Mouse (Mus musculus): Measurements from ENCODE around the gene Gm4871. TPM values are rescaled to one million over a fixed set of nuclear protein-coding genes. Genes with fewer than 3 reads are reported as not detected.
"Not testable (repeated sequence)": the region's sequence is repeated elsewhere in the genome, so short reads cannot be mapped to it uniquely, and the experiment has no call there.

Gm4871 gene
- total RNA-seq (2018; cell fraction: chromatin; rRNA removed): not detected
- not detected for total RNA-seq (2018; cell fraction: cytosol; rRNA removed)
- total RNA-seq (2018; cell fraction: nucleus; rRNA removed): not detected
- not detected in 3 replicates for polyA plus RNA-seq (2018)

DNA sequence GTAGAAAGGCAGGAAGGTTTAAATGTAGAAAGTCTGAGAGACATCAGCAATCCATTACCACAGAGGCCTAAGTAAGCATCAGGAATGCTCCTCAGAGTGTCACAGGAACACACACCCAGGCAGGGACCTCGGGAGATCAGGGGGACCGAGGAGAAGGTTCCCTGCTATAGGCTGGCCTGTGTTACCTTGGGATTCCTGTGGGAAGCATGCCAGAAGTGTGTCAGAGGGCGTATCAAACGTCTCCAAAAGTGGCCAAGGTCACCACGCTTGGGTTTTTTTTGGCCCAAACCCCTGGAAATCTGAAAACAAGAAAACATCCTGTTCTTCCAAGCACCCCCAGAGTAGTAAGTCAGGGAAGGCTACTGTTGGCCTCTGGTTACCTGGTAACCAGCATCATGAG, at the start of gene Gm4871:
Gene Gm4871, minus strand, starts transcription at position 364 of the 400 bp plus-strand sequence.
- 78% methylated on average over 2 of the region's 5 CpGs for WGBS (ENCODE audit: missing documents)
- not testable (repeated sequence) for H3K27ac ChIP-seq; H3K36me3 ChIP-seq (ENCODE audit: inconsistent target); H3K4me3 ChIP-seq (ENCODE audit: inconsistent target); H3K79me2 ChIP-seq (ENCODE audit: inconsistent target)

DNA sequence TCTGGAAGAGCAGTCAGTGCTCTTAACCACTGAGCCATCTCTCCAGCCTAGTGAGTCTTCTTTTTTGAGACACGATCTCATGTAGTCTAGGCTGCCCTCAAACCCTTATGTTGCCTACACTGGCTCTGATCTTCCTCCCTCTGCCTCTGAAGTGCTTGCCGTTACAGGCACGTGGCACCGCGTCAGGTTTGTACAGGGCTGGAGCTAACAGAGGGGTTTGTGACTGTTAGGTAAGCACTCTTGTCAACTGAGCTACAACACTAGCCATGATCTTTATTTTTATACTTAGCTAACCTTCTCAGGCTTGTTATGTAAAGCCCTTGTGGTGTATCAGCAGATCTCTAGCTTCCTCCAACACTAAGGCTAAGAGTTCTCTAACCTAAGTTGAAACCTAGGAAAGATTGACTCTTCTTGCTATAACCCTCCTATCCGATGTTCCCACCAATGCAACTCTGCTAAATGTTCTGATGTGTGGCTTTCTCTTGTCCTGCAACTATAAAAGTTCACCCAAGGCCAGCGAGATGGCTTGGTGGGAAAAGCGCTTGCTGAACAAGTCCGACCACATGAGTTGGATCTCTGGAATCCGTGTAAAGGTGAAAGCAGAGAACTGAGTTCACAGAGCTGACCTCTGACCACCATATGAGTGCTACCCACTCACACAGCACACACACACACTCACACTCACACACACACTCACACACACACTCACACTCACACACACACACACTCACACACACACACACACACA, 49.5 kb upstream of the Gm4871 start:
- 90% methylated on average over 10 of the region's 10 CpGs for WGBS (ENCODE audit: missing documents)
- H3K79me2 ChIP-seq (ENCODE audit: inconsistent target): peaks cover 34% of the 10 kb centered on the region
- H3K36me3 ChIP-seq (ENCODE audit: inconsistent target): no peaks in the 10 kb centered on the region
- H3K4me3 ChIP-seq (ENCODE audit: inconsistent target): no peak overlapping the region
- no peak overlapping the region for H3K27ac ChIP-seq

DNA sequence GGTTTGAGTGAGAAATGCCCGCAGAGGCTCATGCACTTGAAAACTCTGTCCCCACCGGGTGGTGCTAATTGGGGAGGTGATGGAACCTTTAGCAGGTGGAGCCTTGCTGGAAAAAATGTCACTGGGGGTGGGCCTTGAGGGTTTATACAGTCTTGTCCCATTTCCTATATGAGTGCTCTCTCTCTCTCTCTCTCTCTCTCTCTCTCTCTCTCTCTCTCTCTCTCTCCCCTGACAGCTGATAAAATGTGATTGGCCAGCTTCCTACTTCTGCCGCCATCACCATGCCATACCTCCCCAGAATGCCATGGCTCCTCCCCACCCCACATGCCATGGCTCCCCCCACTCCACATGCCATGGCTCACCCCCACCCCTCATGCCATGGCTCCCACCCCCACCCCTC, 42.5 kb upstream of the Gm4871 start:
- H3K36me3 ChIP-seq (ENCODE audit: inconsistent target): no peaks in the 10 kb centered on the region
- no peaks in the 10 kb centered on the region for H3K79me2 ChIP-seq (ENCODE audit: inconsistent target)
- 37% methylated on average over 3 of the region's 3 CpGs for WGBS (ENCODE audit: missing documents)
- no peak overlapping the region for H3K4me3 ChIP-seq (ENCODE audit: inconsistent target)
- H3K27ac ChIP-seq: no peak overlapping the region

DNA sequence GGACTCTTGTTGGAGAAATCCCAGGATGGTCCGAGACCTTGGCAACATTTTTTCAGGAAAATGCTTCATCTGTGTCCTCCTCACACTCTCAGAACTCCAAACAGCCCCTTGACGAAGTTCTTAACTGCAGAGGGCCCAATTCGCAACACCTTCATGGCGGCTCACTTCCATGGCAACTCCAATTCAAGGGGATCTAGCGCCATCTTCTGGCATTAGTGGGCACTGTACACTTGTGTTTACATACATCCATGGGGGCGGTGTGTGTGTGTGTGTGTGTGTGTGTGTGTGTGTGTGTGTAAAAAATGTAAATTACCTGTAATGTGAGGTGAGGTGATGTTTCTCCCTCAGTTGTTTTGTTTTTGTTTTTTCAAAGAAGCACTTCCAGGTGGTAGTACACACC, 38.8 kb upstream of the Gm4871 start:
- Histone ChIP-seq H3K27ac (no peak overlapping the region), H3K36me3 (ENCODE audit: inconsistent target) (no peaks in the 10 kb centered on the region), H3K79me2 (ENCODE audit: inconsistent target) (no peaks in the 10 kb centered on the region), H3K4me3 (ENCODE audit: inconsistent target) (no peak overlapping the region)
- WGBS (ENCODE audit: missing documents): 70% methylated on average over 6 of the region's 6 CpGs

DNA sequence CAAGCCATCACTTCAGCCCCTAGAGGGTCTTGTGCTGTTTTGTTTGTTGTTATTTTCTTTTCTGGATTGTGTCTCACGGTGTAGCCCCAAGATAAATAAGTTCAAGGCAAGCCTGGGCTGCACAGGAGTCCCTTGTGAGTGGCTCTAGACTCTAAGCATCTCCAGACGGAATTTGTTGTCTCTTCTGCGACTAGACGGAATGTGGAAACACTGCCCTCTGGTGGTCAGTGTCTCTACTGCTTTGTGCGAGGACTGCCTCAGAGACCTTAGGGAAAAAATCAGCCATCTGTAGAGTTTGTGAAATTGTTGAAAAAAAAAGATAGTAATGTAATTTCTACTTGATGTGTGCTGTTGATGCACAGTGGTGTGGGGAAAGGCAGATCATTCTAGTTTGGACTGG, 37.2 kb upstream of the Gm4871 start:
- 2% methylated on average over 5 of the region's 5 CpGs for WGBS (ENCODE audit: missing documents)
- no peaks in the 10 kb centered on the region for H3K79me2 ChIP-seq (ENCODE audit: inconsistent target)

DNA sequence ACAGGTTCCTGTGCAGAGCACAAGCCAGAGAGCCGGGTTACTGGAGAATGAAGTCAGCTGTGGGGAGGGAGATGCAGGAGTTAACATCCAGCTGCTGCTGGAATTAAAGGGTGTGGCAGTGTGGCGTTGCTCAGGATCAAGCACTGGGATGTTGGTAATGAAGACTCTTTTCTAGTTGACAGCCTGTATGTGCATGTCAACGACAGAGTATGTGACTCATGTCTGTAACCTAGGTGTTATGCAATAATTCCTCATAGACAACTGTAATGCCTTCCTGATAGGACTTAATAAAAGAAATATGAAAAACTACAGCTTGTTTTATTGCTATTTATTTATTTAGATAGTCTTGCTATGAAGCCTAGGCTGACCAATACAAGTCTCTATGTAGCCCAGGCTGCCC, 36.3 kb upstream of the Gm4871 start:
- WGBS (ENCODE audit: missing documents): 50% methylated on average over 3 of the region's 3 CpGs
- Histone ChIP-seq H3K27ac (no peak overlapping the region), H3K79me2 (ENCODE audit: inconsistent target) (no peaks in the 10 kb centered on the region), H3K4me3 (ENCODE audit: inconsistent target) (no peak overlapping the region), H3K36me3 (ENCODE audit: inconsistent target) (no peaks in the 10 kb centered on the region)

More for the DNA sequence above, 37.2 kb upstream of the Gm4871 start:
- no peaks in the 10 kb centered on the region for H3K36me3 ChIP-seq (ENCODE audit: inconsistent target)
- no peak overlapping the region for H3K27ac ChIP-seq
- H3K4me3 ChIP-seq (ENCODE audit: inconsistent target): no peak overlapping the region

DNA sequence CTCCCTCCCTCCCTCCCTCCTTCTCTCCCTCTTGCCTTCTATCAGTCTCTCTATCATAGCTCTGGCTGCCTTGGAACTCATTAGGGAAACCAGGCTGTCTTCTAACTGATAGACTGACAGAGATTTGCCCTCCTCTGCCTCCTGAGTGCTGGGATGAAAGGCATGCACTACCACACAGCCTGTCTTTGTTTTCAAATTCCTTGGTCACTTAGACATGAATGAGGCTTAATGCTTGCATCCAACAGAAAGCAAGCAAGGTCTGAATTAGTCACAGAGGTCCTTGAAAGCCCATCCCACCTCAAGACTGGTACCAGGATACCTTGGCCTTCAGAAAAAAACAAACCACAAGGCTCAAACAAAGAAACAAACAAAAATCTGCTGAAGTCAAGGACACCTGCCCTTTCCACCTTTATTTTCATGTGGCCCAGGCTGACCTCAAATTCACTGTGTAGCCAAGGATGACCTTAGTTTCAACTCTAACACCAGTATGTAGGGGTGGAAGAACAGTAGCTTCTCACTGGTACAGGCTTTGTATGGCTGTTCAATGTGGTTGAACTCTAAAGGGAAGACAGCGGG, 32.3 kb upstream of the Gm4871 start:
- no peaks in the 10 kb centered on the region for H3K36me3 ChIP-seq (ENCODE audit: inconsistent target)
- H3K79me2 ChIP-seq (ENCODE audit: inconsistent target): no peaks in the 10 kb centered on the region
- WGBS (ENCODE audit: missing documents): 91% methylated on average over 1 of the region's 1 CpGs
- no peak overlapping the region for H3K27ac ChIP-seq
- H3K4me3 ChIP-seq (ENCODE audit: inconsistent target): no peak overlapping the region

DNA sequence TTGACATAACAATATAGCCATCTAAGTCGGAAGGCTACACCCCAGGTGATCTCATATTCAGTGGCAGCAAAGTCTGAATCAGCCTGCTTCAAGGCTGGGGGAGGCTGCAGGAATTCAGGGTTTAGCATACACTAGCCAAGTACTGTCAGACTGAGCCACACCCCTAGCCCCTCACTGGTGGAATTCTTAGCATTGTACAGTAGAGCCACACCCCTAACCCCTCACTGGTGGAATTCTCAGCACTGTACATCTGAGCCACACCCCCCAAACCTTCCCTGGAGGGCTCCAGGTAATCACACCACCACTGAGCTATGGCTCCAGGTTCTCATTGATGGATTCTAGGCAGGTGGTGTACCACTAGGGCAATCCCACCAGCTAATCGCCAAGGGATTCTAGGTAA, 27.0 kb upstream of the Gm4871 start:
- no peaks in the 10 kb centered on the region for H3K79me2 ChIP-seq (ENCODE audit: inconsistent target)
- 100% methylated on average over 2 of the region's 2 CpGs for WGBS (ENCODE audit: missing documents)
- H3K36me3 ChIP-seq (ENCODE audit: inconsistent target): no peaks in the 10 kb centered on the region
- no peak overlapping the region for H3K4me3 ChIP-seq (ENCODE audit: inconsistent target)
- H3K27ac ChIP-seq: no peak overlapping the region

DNA sequence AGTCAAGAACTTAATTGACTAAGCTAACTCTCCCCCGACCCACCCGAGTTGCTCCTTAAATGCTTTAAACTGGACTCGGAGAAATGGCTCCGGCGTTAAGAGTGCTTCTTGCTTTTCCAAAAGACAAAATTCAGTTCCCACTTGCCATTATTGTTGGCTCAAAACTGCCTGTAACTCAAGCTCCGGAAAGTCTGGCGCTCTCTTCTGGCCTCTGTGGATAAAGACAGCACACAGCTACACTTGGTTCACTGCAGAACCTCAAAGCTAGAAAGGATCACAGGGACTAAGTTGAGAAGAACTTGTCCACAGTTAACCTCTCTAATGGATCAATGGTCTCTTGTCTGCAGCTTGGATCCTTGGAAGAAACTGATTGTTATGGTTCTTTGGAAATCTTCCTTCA, 26.2 kb upstream of the Gm4871 start:
- no peaks in the 10 kb centered on the region for H3K36me3 ChIP-seq (ENCODE audit: inconsistent target)
- H3K79me2 ChIP-seq (ENCODE audit: inconsistent target): no peaks in the 10 kb centered on the region
- H3K27ac ChIP-seq: no peak overlapping the region
- 98% methylated on average over 7 of the region's 7 CpGs for WGBS (ENCODE audit: missing documents)
- H3K4me3 ChIP-seq (ENCODE audit: inconsistent target): no peak overlapping the region

DNA sequence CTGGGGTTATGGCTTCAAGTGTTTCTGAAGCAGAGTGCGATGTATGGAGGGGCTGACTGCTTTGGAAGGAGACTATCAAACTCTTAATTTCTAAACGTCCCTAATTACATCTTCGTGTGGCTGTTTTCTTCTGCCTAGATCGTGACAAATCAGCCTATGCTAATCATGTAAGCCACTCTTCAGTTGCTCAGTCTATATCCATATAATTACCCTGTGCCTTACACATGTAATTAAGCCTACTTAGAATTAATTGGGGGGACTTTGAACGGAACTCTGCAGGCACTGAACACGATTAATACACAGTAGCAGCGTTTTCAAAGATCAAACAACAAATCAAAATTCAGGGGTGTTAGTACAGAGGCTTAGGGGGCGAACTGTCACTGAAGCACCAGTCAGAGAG, 25.4 kb upstream of the Gm4871 start:
- no peak overlapping the region for H3K4me3 ChIP-seq (ENCODE audit: inconsistent target)
- H3K36me3 ChIP-seq (ENCODE audit: inconsistent target): no peaks in the 10 kb centered on the region
- WGBS (ENCODE audit: missing documents): 94% methylated on average over 8 of the region's 8 CpGs
- H3K79me2 ChIP-seq (ENCODE audit: inconsistent target): no peaks in the 10 kb centered on the region
- no peak overlapping the region for H3K27ac ChIP-seq

DNA sequence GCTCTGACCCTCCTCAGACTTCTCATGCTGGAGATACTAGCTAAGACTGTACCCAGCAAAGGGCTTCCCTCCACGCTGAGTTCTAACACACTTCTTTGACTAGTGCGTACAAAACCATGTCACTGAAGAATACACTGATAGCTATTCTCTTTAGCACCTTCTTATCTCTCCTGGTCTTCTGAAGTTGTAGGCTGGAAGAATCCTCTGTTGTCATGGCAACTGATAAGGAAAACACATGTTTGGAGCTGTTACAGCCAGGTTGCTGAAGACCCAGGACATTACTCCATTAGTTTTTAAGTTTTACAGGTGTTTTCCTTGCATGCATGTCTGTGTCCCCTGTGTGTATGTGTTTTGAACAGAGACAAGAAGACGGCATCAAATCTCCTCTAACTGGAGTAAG, 21.6 kb upstream of the Gm4871 start:
- H3K4me3 ChIP-seq (ENCODE audit: inconsistent target); H3K36me3 ChIP-seq (ENCODE audit: inconsistent target); H3K79me2 ChIP-seq (ENCODE audit: inconsistent target); H3K27ac ChIP-seq: not testable (repeated sequence)
- 90% methylated on average over 3 of the region's 3 CpGs for WGBS (ENCODE audit: missing documents)

DNA sequence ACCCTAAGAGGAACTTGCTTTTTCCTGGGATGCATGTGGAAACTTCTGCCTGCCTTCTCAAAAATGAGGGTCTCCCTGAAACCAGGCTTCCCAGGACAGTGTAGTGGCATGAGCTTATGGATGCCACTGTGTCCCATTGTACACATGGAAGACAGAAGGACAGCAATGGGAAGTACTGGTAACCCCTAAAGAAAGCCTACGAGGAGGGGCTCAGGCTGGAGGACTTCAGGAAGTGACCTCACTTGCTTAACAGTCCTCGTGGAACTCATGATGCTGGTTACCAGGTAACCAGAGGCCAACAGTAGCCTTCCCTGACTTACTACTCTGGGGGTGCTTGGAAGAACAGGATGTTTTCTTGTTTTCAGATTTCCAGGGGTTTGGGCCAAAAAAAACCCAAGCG, 10.1 kb upstream of the Gm4871 start, which contains the start of gene 1700018F24Rik:
Gene 1700018F24Rik, plus strand, starts transcription at position 301 of the 400 bp plus-strand sequence.
- H3K36me3 ChIP-seq (ENCODE audit: inconsistent target); H3K27ac ChIP-seq; H3K4me3 ChIP-seq (ENCODE audit: inconsistent target); H3K79me2 ChIP-seq (ENCODE audit: inconsistent target): not testable (repeated sequence)
- 19% methylated on average over 2 of the region's 3 CpGs for WGBS (ENCODE audit: missing documents)

DNA sequence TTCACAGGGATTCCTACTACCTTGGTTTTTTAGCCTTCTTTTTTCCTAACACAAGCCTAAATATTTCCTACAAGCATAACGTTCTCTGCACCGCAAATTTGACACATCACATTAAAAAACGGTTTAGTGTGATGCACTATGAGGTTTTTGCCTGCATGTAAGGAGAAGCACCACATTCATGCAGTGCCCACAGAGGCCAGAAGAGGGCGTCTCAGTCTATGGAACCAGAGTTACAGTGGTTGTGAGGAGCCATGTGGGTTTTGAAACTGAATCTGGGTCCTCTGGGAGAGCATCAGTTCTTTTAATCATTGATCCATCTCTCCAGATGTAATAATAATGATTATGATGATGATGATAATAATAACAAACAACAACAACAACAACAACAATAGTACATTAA, 9.1 kb upstream of the Gm4871 start:
- no peaks in the 10 kb centered on the region for H3K36me3 ChIP-seq (ENCODE audit: inconsistent target)
- H3K4me3 ChIP-seq (ENCODE audit: inconsistent target): no peak overlapping the region
- H3K27ac ChIP-seq: no peak overlapping the region
- 51% methylated on average over 4 of the region's 4 CpGs for WGBS (ENCODE audit: missing documents)
- H3K79me2 ChIP-seq (ENCODE audit: inconsistent target): no peaks in the 10 kb centered on the region

DNA sequence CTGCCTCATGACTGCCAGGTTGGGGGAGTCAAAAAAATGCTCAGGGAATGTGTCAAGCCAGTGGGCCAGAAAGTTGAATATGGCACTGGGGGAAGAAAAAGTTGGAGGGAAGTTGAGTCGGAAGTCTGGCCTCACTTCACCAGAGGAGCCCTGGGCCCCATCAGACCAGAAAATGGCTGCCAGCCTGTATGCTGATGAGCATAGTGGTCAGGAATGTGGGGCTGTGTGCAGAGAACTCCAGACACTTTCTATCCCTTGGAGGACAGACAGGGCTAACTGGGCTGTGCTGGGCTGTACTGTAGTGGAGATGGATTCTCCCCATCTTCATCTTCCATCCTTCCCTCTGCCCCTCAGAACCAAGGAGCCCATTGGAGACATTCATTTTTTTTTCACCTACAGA, 2.1 kb downstream of the Gm4871 start:
- 91% methylated on average over 1 of the region's 1 CpGs for WGBS (ENCODE audit: missing documents)
- not testable (repeated sequence) for H3K27ac ChIP-seq

DNA sequence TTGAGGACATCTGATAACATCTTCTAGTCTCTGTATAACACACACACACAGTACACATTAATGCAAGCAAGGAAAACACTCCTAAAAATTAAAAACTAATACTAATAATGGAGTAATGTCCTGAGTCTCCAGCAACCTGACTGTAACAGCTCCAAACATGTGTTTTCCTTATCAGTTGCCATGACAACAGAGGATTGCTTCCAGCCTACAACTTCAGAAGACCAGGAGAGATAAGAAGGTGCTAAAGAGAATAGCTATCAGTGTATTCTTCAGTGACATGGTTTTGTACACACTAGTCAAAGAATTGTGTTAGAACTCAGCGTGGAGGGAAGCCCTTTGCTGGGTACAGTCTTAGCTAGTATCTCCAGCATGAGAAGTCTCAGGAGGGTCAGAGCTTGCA, 11.8 kb downstream of the Gm4871 start:
- 91% methylated on average over 1 of the region's 1 CpGs for WGBS (ENCODE audit: missing documents)
- not testable (repeated sequence) for H3K36me3 ChIP-seq (ENCODE audit: inconsistent target); H3K79me2 ChIP-seq (ENCODE audit: inconsistent target); H3K27ac ChIP-seq; H3K4me3 ChIP-seq (ENCODE audit: inconsistent target)

More for the DNA sequence above, 2.1 kb downstream of the Gm4871 start:
- H3K79me2 ChIP-seq (ENCODE audit: inconsistent target); H3K36me3 ChIP-seq (ENCODE audit: inconsistent target); H3K4me3 ChIP-seq (ENCODE audit: inconsistent target): not testable (repeated sequence)

Measured in macrophage (primary cell).